Mouse (Mus musculus): ENCODE measurements around the gene Atp6v0a1. TPM values are rescaled to one million over a fixed set of nuclear protein-coding genes. Genes with fewer than 3 reads are reported as not detected.

The Atp6v0a1 gene
- polyA plus RNA-seq, 1 experiment from 2014 or later, result 331 TPM

GRCm38 (mm10) chr11:101065002-101065401, 55.8 kb downstream of the Atp6v0a1 start:
- H3K27ac ChIP-seq, result no peak overlapping the region
- 94% methylated on average over 9 of the region's 9 CpGs for whole genome bisulfite sequencing (ENCODE audit: missing documents)

GRCm38 (mm10) chr11:101066549-101067412, 57.5 kb downstream of the Atp6v0a1 start:
- no peak overlapping the region for H3K27ac ChIP-seq

More at GRCm38 (mm10) chr11:101065002-101065401, 55.8 kb downstream of the Atp6v0a1 start:
- Histone ChIP-seq H3K36me3 (ENCODE audit: inconsistent target) (peaks cover 14% of the 10 kb centered on the region; the same call in 1 of the 2 replicates), H3K4me3 (ENCODE audit: inconsistent target) (no peak overlapping the region), H3K79me2 (ENCODE audit: inconsistent target) (no peaks in the 10 kb centered on the region)

GRCm38 (mm10) chr11:101069391-101070188, 60.3 kb downstream of the Atp6v0a1 start, which contains the start of gene Naglu:
TSS of gene Naglu (plus strand) at chr11:101070012.
- peaks cover 17% of the 10 kb centered on the region; the same call in 1 of the 2 replicates for H3K79me2 ChIP-seq (ENCODE audit: inconsistent target)
- 6% methylated on average over 32 of the region's 35 CpGs for whole genome bisulfite sequencing (ENCODE audit: missing documents)
- H3K27ac ChIP-seq, result peak within 1 kb of the TSS; percentile 79
- H3K36me3 ChIP-seq (ENCODE audit: inconsistent target), result peaks cover 29% of the 10 kb centered on the region; the same call in 1 of the 2 replicates
- peak within 1 kb of the TSS; percentile 70 for H3K4me3 ChIP-seq (ENCODE audit: inconsistent target)

More at GRCm38 (mm10) chr11:101066549-101067412, 57.5 kb downstream of the Atp6v0a1 start:
- 39% methylated on average over 18 of the region's 18 CpGs for whole genome bisulfite sequencing (ENCODE audit: missing documents)
- no peak overlapping the region for H3K4me3 ChIP-seq (ENCODE audit: inconsistent target)
- H3K79me2 ChIP-seq (ENCODE audit: inconsistent target), result peaks cover 15% of the 10 kb centered on the region; the same call in 1 of the 2 replicates
- peaks cover 8% of the 10 kb centered on the region; the same call in 1 of the 2 replicates for H3K36me3 ChIP-seq (ENCODE audit: inconsistent target)

- peak overlapping the region; percentile 65 for H3K27ac ChIP-seq
- H3K79me2 ChIP-seq (ENCODE audit: inconsistent target), result peaks cover 17% of the 10 kb centered on the region; the same call in 1 of the 2 replicates
Measured at GRCm38 (mm10) chr11:101070189-101070527, 60.9 kb downstream of the Atp6v0a1 start.

DNA sequence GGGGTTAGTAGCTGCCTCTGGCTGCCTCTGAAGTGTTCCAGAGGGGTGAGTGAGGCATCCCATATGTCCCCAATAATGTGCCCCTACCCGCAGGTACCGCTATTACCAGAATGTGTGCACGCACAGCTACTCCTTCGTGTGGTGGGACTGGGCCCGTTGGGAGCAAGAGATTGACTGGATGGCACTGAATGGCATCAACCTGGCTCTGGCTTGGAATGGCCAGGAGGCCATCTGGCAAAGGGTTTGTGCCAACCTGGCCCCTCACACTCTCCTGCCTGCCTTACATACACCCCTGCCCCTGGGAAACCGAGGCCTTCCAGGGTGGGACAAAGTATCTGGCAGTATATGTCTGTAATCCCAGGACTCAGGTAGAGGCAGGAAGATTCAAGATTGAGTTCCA, 61.7 kb downstream of the Atp6v0a1 start:
- Histone ChIP-seq H3K79me2 (ENCODE audit: inconsistent target) (peaks cover 17% of the 10 kb centered on the region; the same call in 1 of the 2 replicates), H3K36me3 (ENCODE audit: inconsistent target) (peaks cover 37% of the 10 kb centered on the region; the same call in 1 of the 2 replicates), H3K27ac (peak overlapping the region; percentile 65), H3K4me3 (ENCODE audit: inconsistent target) (peak overlapping the region; percentile 70)
- 83% methylated on average over 6 of the region's 6 CpGs for WGBS (ENCODE audit: missing documents)

More at GRCm38 (mm10) chr11:101070189-101070527, 60.9 kb downstream of the Atp6v0a1 start:
- Histone ChIP-seq H3K36me3 (ENCODE audit: inconsistent target) (peaks cover 34% of the 10 kb centered on the region; the same call in 1 of the 2 replicates), H3K4me3 (ENCODE audit: inconsistent target) (peak overlapping the region; percentile 70)
- WGBS (ENCODE audit: missing documents), result under 1% methylated on average over 36 of the region's 36 CpGs

DNA sequence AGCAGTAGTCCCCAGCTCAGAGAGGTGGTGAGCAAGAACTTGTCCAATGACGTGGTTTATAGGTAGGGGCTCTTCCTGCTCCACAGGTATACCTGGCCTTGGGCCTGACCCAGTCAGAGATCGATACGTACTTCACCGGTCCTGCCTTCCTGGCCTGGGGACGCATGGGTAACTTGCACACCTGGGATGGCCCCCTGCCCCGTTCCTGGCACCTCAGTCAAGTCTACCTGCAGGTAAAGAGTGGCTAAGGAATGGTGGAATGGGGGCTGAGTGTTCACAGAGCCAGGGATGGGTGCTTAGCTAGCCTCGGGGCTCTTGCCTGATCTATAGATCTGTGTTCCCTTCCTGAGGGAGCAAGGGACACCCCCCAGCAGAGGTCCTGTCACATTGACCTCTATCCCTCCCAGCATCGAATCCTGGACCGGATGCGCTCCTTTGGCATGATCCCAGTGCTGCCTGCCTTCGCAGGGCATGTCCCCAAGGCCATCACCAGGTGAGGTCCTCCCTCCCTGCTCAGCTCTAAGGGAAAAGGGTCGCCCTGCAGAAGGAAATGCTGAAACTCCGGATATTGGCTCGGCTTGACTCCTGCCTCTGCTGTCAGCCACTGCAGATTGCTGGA, 62.7 kb downstream of the Atp6v0a1 start:
- 96% methylated on average over 12 of the region's 14 CpGs for WGBS (ENCODE audit: missing documents)
- H3K27ac ChIP-seq, result no peak overlapping the region
- H3K79me2 ChIP-seq (ENCODE audit: inconsistent target), result peaks cover 17% of the 10 kb centered on the region; the same call in 1 of the 2 replicates
- H3K4me3 ChIP-seq (ENCODE audit: inconsistent target), result no peak overlapping the region
- peaks cover 46% of the 10 kb centered on the region; the same call in 1 of the 2 replicates for H3K36me3 ChIP-seq (ENCODE audit: inconsistent target)

GRCm38 (mm10) chr11:101078121-101078520, 68.9 kb downstream of the Atp6v0a1 start, which contains the start of gene Hsd17b1:
TSS of gene Hsd17b1 (plus strand) at chr11:101078411.
- no peaks in the 10 kb centered on the region; the same call in 1 of the 2 replicates for H3K79me2 ChIP-seq (ENCODE audit: inconsistent target)
- H3K27ac ChIP-seq, result no peak within 1 kb of the TSS
- WGBS (ENCODE audit: missing documents), result 91% methylated on average over 9 of the region's 9 CpGs
- no peak within 1 kb of the TSS for H3K4me3 ChIP-seq (ENCODE audit: inconsistent target)
- peaks cover 38% of the 10 kb centered on the region; the same call in 1 of the 2 replicates for H3K36me3 ChIP-seq (ENCODE audit: inconsistent target)

GRCm38 (mm10) chr11:101079746-101080145, 70.5 kb downstream of the Atp6v0a1 start:
- Histone ChIP-seq H3K4me3 (ENCODE audit: inconsistent target) (no peak overlapping the region), H3K36me3 (ENCODE audit: inconsistent target) (peaks cover 21% of the 10 kb centered on the region; the same call in 1 of the 2 replicates), H3K27ac (no peak overlapping the region), H3K79me2 (ENCODE audit: inconsistent target) (no peaks in the 10 kb centered on the region; the same call in 1 of the 2 replicates)
- WGBS (ENCODE audit: missing documents), result 41% methylated on average over 25 of the region's 27 CpGs

DNA sequence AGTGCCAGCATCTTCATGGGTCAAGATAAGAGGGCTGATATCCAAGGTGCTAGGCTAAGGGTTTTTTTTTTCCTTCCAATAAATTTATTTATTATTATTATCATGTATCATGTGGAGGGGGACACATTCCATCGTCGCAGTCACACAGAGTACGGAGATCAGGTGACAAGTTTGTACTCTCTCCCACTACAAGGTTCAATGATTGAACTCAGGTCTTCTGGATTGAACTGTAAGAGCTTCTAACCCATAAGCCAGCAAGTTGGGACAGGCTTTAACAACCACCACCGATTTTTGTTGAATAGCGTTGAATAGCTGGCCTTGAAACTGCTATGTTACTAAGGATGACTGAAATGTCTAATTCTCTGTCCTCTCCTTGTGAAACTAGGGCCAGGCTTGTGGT, 71.2 kb downstream of the Atp6v0a1 start:
- no peak overlapping the region for H3K27ac ChIP-seq
- H3K4me3 ChIP-seq (ENCODE audit: inconsistent target), result no peak overlapping the region
- peaks cover 17% of the 10 kb centered on the region; the same call in 1 of the 2 replicates for H3K36me3 ChIP-seq (ENCODE audit: inconsistent target)
- 91% methylated on average over 5 of the region's 5 CpGs for WGBS (ENCODE audit: missing documents)
- no peaks in the 10 kb centered on the region; the same call in 1 of the 2 replicates for H3K79me2 ChIP-seq (ENCODE audit: inconsistent target)

- Histone ChIP-seq H3K36me3 (ENCODE audit: inconsistent target) (peaks cover 8% of the 10 kb centered on the region; the same call in 1 of the 2 replicates), H3K27ac (peak overlapping the region; percentile 90), H3K4me3 (ENCODE audit: inconsistent target) (peak overlapping the region; percentile 95), H3K79me2 (ENCODE audit: inconsistent target) (no peaks in the 10 kb centered on the region; the same call in 1 of the 2 replicates)
- WGBS (ENCODE audit: missing documents), result 18% methylated on average over 10 of the region's 10 CpGs
Measured at GRCm38 (mm10) chr11:101081659-101082058, 72.4 kb downstream of the Atp6v0a1 start.

- Histone ChIP-seq H3K79me2 (ENCODE audit: inconsistent target) (peaks cover 3% of the 10 kb centered on the region), H3K4me3 (ENCODE audit: inconsistent target) (peak within 1 kb of the TSS; percentile 95), H3K27ac (peak within 1 kb of the TSS; percentile 90), H3K36me3 (ENCODE audit: inconsistent target) (0 out of 2 replicates have a peak, but pooled peaks cover under 1% of the 10 kb centered on the region)
- WGBS (ENCODE audit: missing documents), result under 1% methylated on average over 50 of the region's 51 CpGs
Measured at GRCm38 (mm10) chr11:101082208-101083082, 73.2 kb downstream of the Atp6v0a1 start, which contains the start of gene Coasy. TSS of gene Coasy (plus strand) at chr11:101082565.

GRCm38 (mm10) chr11:101083083-101083697, 73.9 kb downstream of the Atp6v0a1 start:
- Histone ChIP-seq H3K27ac (peak overlapping the region; percentile 90), H3K36me3 (ENCODE audit: inconsistent target) (no peaks in the 10 kb centered on the region), H3K79me2 (ENCODE audit: inconsistent target) (peaks cover 10% of the 10 kb centered on the region), H3K4me3 (ENCODE audit: inconsistent target) (peak overlapping the region; percentile 95)
- WGBS (ENCODE audit: missing documents), result 11% methylated on average over 19 of the region's 19 CpGs

Measured in macrophage (primary cell).